Mouse (Mus musculus) midbrain, postnatal 0 days (tissue): ENCODE measurements around the gene Mast4. TPM values are rescaled to one million over a fixed set of nuclear protein-coding genes. Genes with fewer than 3 reads are reported as not detected.

Source experiments
- ATAC-seq: fragments of 200-750 bp; cut with Nextera tagmentation; 2 replicates; pipeline ENCODE4 v1.8.0; 2017; ENCODE audit warnings: moderate number of reproducible peaks, mild to moderate bottlenecking, moderate TSS enrichment, moderate library complexity; ENCODE audit not compliant: low FRiP score
- DNase-seq: peaks from one replicate; pipeline ENCODE4 v3.0.0-alpha.2; 2015; ENCODE audit warnings: low spot score
- H3K27ac ChIP-seq: fragments of 300-500 bp; sonication (generic); 2 replicates; pipeline ENCODE4 v1.5.1; 2014; ENCODE audit warnings: low read depth, mild to moderate bottlenecking, low read length, mixed read lengths
- H3K27me3 ChIP-seq: fragments of 300-500 bp; sonication (generic); 2 replicates; pipeline ENCODE4 v1.6.1; 2014; ENCODE audit warnings: low read length, control low read depth, mixed read lengths; ENCODE audit not compliant: insufficient read depth
- H3K36me3 ChIP-seq: fragments of 300-500 bp; sonication (generic); 2 replicates; pipeline ENCODE4 v1.6.1; 2014; ENCODE audit warnings: low read length, control low read depth, mixed read lengths; ENCODE audit not compliant: insufficient read depth
- H3K4me1 ChIP-seq: fragments of 300-500 bp; sonication (generic); 2 replicates; pipeline ENCODE4 v1.6.1; 2014; ENCODE audit warnings: mild to moderate bottlenecking, control low read depth, antibody characterized with exemption, low read length, mixed read lengths; ENCODE audit not compliant: insufficient read depth
- H3K4me2 ChIP-seq: fragments of 300-500 bp; sonication (generic); 2 replicates; pipeline ENCODE4 v1.6.1; 2014; ENCODE audit warnings: low read depth, mild to moderate bottlenecking, low read length, mixed read lengths; ENCODE audit not compliant: poor library complexity, severe bottlenecking
- H3K4me3 ChIP-seq: fragments of 300-500 bp; sonication (generic); 2 replicates; pipeline ENCODE4 v1.5.1; 2014; ENCODE audit warnings: low read depth, mild to moderate bottlenecking, low read length, moderate library complexity
- H3K9ac ChIP-seq: fragments of 300-500 bp; sonication (generic); replicated peaks from 2 replicates; pipeline ENCODE4 v1.6.1; 2014; ENCODE audit warnings: mild to moderate bottlenecking, low read length, moderate library complexity, mixed read lengths; ENCODE audit not compliant: poor library complexity, severe bottlenecking
- H3K9me3 ChIP-seq: fragments of 300-500 bp; sonication (generic); 2 replicates; pipeline ENCODE4 v1.6.1; 2016; ENCODE audit warnings: low read length, control low read depth
- CTCF ChIP-seq: IDR thresholded peaks from 2 replicates; pipeline ENCODE4 v1.5.1; 2016; ENCODE audit warnings: antibody characterized with exemption, mild to moderate bottlenecking
- WGBS: fragments of 180-500 bp; shearing (Covaris S2); extraction: QIAGEN DNeasy Blood & Tissue Kit; methylation state at CpG from one replicate; pipeline ENCODE4 v1.1.7; 2014; 5-methylcytosine and 5-hydroxymethylcytosine counted together
- polyA plus RNA-seq: library from polyadenylated mRNA; unstranded; fragments of >200 nt; fragmentation: Nextera tagmentation; extraction: Ambion mirVana; gene quantifications from 2 replicates; pipeline ENCODE4 v1.2.1, GENCODE M21; 2015
- total RNA-seq: library from RNA; depleted of rRNA; stranded (reverse); fragments of >200 nt; gene quantifications from 2 replicates; pipeline ENCODE4 v1.2.3, GENCODE M21; 2014

Mast4 gene
- total and polyA plus RNA-seq, 2 experiments from 2014 or later, result 28.7 to 39.8 TPM

- peak; percentile 19 for DNase-seq
- WGBS, result under 1% methylated on average over 60 of the region's 74 CpGs
- Histone ChIP-seq H3K9me3 (no peaks in the 10 kb centered on the region), H3K4me3 (peak overlapping the region; percentile 76), H3K4me1 (0 out of 2 replicates have a peak, but pooled peaks cover 5% of the 10 kb centered on the region), H3K36me3 (no peaks in the 10 kb centered on the region), H3K27ac (no peak overlapping the region), H3K9ac (peak overlapping the region; percentile 59), H3K27me3 (peaks cover 28% of the 10 kb centered on the region), H3K4me2 (peak overlapping the region; percentile 97)
- ATAC-seq, result peak; percentile 57
- no peak for TF ChIP-seq CTCF
These were observed 501 bp downstream of the Mast4 start for GRCm38 (mm10) chr13:103333601-103334391.

GRCm38 (mm10) chr13:103333153-103333552 lies 1.1 kb downstream of the Mast4 start:
- Histone ChIP-seq H3K4me1 (0 out of 2 replicates have a peak, but pooled peaks cover 5% of the 10 kb centered on the region), H3K4me2 (peak overlapping the region; percentile 97), H3K27ac (no peak overlapping the region), H3K9ac (no peak overlapping the region), H3K36me3 (no peaks in the 10 kb centered on the region), H3K9me3 (no peaks in the 10 kb centered on the region), H3K4me3 (peak overlapping the region; percentile 76), H3K27me3 (peaks cover 28% of the 10 kb centered on the region)
- ATAC-seq, result 0 out of 2 replicates have a peak, but pooled peaks have one; percentile 3
- no peak for DNase-seq
- WGBS, result 1% methylated on average over 17 of the region's 17 CpGs
- no peak for TF ChIP-seq CTCF

GRCm38 (mm10) chr13:103332731-103333130 lies 1.6 kb downstream of the Mast4 start:
- Histone ChIP-seq H3K9ac (no peak overlapping the region), H3K4me1 (0 out of 2 replicates have a peak, but pooled peaks cover 5% of the 10 kb centered on the region), H3K36me3 (no peaks in the 10 kb centered on the region), H3K4me3 (peak overlapping the region; percentile 76), H3K4me2 (peak overlapping the region; percentile 97), H3K27me3 (peaks cover 28% of the 10 kb centered on the region), H3K27ac (no peak overlapping the region), H3K9me3 (no peaks in the 10 kb centered on the region)
- 2% methylated on average over 9 of the region's 9 CpGs for WGBS
- DNase-seq, result no peak
- TF ChIP-seq CTCF, result no peak
- ATAC-seq, result no peak

- Histone ChIP-seq H3K4me2 (no peak overlapping the region), H3K4me1 (0 out of 2 replicates have a peak, but pooled peaks cover 5% of the 10 kb centered on the region), H3K9me3 (no peaks in the 10 kb centered on the region), H3K9ac (no peak overlapping the region), H3K27me3 (peaks cover 26% of the 10 kb centered on the region), H3K36me3 (no peaks in the 10 kb centered on the region), H3K27ac (no peak overlapping the region), H3K4me3 (no peak overlapping the region)
- no peak for DNase-seq
- ATAC-seq, result no peak
- WGBS, result 70% methylated on average over 7 of the region's 7 CpGs
- TF ChIP-seq CTCF, result no peak
These were observed 3.2 kb downstream of the Mast4 start for GRCm38 (mm10) chr13:103331096-103331495.

- H3K27ac ChIP-seq, result no peak overlapping the region
- no peaks in the 10 kb centered on the region for H3K36me3 ChIP-seq
- DNase-seq, result no peak
- H3K4me3 ChIP-seq, result no peak overlapping the region
- H3K27me3 ChIP-seq, result peaks cover 13% of the 10 kb centered on the region
- no peak for ATAC-seq
- no peaks in the 10 kb centered on the region for H3K4me1 ChIP-seq
- no peak overlapping the region for H3K9ac ChIP-seq
- 0 out of 2 replicates have a peak, but pooled peaks cover 3% of the 10 kb centered on the region for H3K9me3 ChIP-seq
- no peak overlapping the region for H3K4me2 ChIP-seq
- no peak for TF ChIP-seq CTCF
- 87% methylated on average over 16 of the region's 16 CpGs for WGBS
These were observed 6.0 kb downstream of the Mast4 start for GRCm38 (mm10) chr13:103328299-103328698.

- no peak for TF ChIP-seq CTCF
- ATAC-seq (no peak), DNase-seq (no peak)
- no peaks in the 10 kb centered on the region for H3K4me1 ChIP-seq
- H3K9me3 ChIP-seq, result 0 out of 2 replicates have a peak, but pooled peaks cover 5% of the 10 kb centered on the region
- no peaks in the 10 kb centered on the region for H3K36me3 ChIP-seq
- peaks cover 12% of the 10 kb centered on the region for H3K27me3 ChIP-seq
- no peak overlapping the region for H3K9ac ChIP-seq
- H3K27ac ChIP-seq, result no peak overlapping the region
- no peak overlapping the region for H3K4me2 ChIP-seq
- WGBS, result 85% methylated on average over 9 of the region's 9 CpGs
- no peak overlapping the region for H3K4me3 ChIP-seq
These were observed 6.5 kb downstream of the Mast4 start for GRCm38 (mm10) chr13:103327843-103328242.
